Mouse (Mus musculus) urinary bladder, postnatal 4 days (tissue): ENCODE results near the gene Gm266.

Experiments
- DNase-seq, 2 experiments: peaks; one replicate each; pipeline ENCODE4 v3.0.0; 2021 to 2022; ENCODE audit warnings: low spot score in 2 of 2

Gene Gm266

DNA sequence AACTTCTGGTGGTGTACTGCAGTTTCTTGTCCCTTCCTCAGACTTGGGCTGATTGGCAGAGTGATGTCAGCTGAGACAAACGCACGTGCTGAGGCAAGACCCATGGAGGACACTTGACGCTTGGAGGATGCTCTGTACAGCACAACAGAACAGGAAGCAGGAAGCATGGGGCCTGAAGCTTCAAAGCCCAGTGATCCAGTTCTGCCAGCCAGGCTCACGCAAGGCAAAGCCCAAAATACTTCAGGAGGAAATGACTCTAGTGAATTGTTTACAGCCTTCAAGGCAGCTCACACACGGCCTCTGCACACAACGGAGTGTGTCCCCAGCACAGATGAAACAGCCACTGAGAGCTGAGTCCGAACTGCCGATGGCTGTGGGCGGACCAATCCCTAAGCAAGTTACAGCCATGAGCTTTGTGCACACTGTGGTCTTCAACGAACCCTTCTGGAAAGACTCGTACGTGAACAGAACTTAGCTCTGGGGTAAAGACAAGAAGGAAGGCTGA is 17.5 kb upstream of the Gm266 start:
- DNase-seq = no peak

- no peak for DNase-seq
Measured at GRCm38 (mm10) chr12:111500725-111501124, 15.1 kb upstream of the Gm266 start.

DNA sequence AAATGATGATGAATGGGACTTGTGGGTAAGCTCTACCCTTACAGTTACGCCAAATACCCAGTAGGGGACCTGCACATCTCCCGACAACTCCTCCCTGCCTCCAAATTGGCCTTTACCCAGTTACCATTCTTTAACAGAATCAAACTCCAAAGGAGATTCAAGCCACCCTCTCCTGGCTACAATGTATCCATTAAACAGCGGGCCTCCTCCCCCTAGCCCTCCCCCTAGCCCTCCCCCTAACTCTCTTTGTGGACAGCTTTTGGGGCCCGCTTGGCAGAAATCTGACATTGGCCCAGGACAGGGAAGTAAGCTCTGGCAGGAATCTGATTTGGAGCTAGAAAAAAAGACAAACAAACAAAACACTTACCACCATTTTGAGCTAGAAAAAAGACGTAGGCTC is 14.0 kb upstream of the Gm266 start:
- DNase-seq = no peak

DNA sequence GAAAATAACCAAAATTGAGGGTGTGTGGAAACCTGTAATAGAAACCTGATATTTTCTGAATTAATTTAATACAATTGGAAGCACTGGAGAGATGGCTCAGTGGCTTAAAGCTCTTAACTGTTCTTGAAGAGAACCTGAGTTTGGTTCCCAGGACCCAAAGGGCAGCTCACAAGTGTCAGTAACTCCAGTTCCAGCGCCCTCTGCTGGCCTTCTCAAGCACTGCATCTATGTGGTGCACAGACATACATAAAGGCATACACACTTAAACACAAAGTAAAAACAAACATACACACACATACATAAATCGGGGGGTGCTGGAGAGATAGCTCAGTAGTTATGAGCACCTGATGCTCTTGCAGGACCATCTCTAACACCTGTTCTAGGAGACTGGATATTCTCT is 11.5 kb upstream of the Gm266 start:
- no peak for DNase-seq

GRCm38 (mm10) chr12:111494931-111495330 is 9.3 kb upstream of the Gm266 start:
- DNase-seq = no peak

DNA sequence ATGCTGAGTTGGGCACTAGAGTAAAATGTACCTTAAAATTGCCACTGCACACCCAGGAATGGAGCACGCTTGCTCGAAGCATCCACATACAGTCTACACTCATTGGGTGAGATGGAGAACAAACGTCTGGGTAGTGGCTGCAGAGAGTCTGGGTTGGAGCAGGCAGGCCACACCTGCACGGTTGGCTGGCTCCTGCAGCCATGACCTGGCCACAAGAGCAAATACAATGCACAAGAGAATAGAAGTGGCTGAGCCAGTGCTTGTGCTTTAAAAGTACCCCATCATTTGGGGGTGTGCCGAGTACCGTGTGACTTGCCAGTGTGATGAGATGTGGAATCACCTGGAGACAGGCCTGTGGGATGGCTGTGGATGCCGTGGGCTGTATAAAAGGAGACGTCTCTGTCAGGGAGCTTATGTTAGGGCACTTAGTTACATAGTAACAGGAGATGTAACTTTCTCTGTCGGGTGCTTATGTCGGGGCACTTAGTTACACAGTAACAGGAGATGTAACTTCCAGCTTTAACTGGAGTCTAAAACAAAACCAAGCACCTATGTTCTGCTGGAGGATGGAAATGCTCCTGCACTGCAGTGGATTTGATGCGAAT is 3.7 kb upstream of the Gm266 start:
- no peak for DNase-seq

DNA sequence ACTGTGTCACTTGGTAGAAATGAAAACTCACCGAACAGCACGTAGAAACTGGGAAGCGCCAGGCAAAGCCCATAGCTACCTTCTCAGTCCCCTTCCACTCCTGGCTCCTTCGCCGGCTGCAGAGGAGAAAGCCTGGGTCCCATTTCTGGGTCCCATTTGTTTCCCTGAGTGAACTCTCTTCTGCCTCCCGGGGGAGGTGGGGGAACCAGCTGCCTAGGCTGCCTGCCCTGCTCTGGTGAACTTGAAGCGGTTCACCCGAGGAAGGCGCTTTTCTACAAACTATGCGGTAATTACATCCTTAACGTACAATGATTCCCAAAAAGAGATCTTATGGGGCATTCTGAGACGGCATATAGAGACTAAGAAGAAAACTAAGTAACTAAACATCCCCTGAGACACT is 832 bp upstream of the Gm266 start:
- DNase-seq = no peak

DNA sequence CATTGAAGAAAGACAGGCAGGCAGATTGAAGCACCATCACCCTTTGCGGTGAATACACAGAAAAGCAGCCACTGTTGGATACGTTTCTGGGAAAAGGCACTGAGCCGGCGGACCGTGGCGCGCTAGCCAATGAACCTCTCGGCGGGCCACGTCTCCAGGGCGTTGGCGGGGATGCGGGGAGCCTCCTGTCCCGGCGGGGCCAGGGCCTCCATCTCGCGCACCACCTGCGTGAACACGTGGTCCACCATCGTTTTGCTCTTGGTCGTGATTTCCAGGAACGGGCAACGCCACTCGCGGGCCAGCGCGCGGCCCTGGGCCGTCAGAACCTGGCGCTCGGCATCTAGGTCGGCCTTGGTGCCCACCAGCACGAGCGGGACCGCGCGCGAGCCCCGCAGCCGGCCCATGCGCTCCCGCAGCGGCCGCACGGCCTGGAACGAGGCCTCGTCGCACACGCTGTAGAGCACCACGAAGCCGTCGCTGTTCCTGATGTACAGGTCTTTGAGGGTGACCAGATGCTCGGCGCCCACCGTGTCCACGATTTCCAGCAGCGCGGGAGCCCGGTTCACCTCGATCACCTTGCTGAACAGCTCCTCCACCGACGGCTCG is 474 bp downstream of the Gm266 start:
- DNase-seq = no peak

- no peak for DNase-seq
Measured at GRCm38 (mm10) chr12:111479917-111480316, 5.7 kb downstream of the Gm266 start.

- DNase-seq = no peak
Measured at GRCm38 (mm10) chr12:111478924-111479323, 6.7 kb downstream of the Gm266 start.

GRCm38 (mm10) chr12:111474893-111475643 is 10.6 kb downstream of the Gm266 start:
- DNase-seq = peak; percentile 72 to 76

GRCm38 (mm10) chr12:111474384-111474783 is 11.2 kb downstream of the Gm266 start:
- no peak for DNase-seq

- no peak for DNase-seq
Measured at GRCm38 (mm10) chr12:111472886-111473285, 12.7 kb downstream of the Gm266 start.

- DNase-seq = no peak
Measured at GRCm38 (mm10) chr12:111471721-111472120, 13.9 kb downstream of the Gm266 start.

- DNase-seq = no peak
Measured at GRCm38 (mm10) chr12:111471119-111471518, 14.5 kb downstream of the Gm266 start.

DNA sequence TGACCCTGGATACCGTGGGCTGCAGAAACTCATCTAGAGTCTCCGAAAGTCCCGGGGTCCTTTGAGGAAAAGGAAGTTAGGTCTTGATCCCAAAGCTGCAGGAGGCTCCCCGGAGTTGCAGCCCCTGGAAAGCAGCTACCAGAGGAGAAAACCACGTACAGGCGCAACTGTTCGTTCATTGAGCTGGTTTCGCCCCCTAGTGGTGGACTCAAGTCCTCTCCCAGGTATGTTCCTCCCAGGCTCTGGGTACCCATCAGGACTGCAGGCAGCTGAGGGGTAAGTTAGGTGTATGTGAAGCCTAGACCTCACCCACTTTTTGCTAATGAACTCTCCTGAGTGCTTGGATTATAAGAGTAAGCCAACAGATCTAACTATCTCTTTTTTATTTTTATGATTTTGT is 16.1 kb downstream of the Gm266 start:
- DNase-seq = peak in 1 of 2 experiments; percentile 76

DNA sequence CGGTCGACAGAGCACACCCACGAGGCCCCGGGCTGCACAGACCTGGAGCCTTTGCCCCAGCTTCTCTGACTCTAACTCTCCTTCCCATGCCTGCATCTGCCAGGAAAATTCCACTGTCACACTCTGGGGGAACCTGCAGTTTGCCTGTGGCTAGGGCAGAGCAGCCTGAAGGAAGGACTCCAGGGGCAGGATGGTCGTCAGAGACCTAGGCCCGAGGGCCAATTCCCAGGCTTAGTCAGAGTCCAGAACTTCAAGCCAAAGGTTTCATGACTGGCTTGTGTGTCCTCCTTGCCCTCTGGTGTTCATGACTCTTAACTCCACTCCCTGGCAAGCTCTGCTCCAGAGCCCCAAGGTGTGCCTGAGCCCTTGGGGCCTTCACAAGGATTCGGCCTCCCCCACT is 17.4 kb downstream of the Gm266 start:
- DNase-seq = no peak

GRCm38 (mm10) chr12:111466369-111466768 is 19.3 kb downstream of the Gm266 start:
- no peak for DNase-seq

GRCm38 (mm10) chr12:111463570-111463969 is 22.1 kb downstream of the Gm266 start:
- DNase-seq = no peak

GRCm38 (mm10) chr12:111457742-111458141 is 27.9 kb downstream of the Gm266 start:
- DNase-seq = no peak

DNA sequence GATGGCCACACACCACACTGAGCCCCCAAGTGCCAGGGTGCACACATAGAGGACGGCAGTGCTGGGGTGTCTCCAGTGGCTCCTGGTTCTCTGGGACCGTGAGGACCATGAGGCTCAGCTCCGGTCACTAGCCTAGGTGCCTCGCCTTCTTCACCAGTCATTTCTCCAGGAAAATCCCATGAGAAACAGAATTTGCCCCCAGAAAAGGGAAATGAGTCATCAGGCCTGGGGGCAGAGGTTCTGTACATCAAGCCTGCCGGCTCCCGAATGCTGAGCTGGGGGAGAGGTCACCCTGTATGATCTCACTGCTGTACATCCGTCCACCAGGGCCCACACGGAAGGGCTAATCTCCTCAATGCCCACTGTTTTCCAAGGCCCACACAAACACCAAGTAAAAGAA is 29.8 kb downstream of the Gm266 start:
- no peak for DNase-seq

DNA sequence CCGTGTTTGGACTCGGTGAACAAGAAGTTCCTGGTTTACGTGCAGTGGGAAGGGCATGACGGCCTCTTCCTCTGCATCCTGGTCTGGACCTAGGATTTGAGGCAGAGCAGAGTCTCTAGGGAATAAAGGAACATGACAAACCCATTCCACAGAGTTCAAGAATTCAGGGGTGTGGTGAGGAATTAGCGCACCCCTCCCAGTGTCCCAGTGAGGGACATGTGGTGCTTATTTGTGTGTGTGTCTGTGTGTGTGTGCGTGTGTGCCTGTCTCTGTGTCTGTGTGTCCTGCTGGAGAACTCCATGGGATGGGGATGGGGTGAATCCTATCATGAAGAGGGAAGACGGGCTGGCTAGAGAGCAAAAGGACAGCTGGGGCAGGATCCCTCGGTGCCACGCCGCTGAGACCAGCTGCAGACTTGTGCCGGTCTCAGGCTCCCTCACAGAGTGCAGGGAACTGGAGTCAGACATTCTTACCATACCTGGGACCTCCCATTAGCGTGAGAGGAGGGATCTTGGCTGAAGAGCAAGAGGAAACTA is 30.2 kb downstream of the Gm266 start:
- DNase-seq = no peak
